Mouse (Mus musculus): ENCODE measurements around the gene Tmem266. TPM values are rescaled to one million over a fixed set of nuclear protein-coding genes. Genes with fewer than 3 reads are reported as not detected.

Tmem266 gene
- polyA plus RNA-seq, 1 experiment from 2014 or later: 0.94 TPM

DNA sequence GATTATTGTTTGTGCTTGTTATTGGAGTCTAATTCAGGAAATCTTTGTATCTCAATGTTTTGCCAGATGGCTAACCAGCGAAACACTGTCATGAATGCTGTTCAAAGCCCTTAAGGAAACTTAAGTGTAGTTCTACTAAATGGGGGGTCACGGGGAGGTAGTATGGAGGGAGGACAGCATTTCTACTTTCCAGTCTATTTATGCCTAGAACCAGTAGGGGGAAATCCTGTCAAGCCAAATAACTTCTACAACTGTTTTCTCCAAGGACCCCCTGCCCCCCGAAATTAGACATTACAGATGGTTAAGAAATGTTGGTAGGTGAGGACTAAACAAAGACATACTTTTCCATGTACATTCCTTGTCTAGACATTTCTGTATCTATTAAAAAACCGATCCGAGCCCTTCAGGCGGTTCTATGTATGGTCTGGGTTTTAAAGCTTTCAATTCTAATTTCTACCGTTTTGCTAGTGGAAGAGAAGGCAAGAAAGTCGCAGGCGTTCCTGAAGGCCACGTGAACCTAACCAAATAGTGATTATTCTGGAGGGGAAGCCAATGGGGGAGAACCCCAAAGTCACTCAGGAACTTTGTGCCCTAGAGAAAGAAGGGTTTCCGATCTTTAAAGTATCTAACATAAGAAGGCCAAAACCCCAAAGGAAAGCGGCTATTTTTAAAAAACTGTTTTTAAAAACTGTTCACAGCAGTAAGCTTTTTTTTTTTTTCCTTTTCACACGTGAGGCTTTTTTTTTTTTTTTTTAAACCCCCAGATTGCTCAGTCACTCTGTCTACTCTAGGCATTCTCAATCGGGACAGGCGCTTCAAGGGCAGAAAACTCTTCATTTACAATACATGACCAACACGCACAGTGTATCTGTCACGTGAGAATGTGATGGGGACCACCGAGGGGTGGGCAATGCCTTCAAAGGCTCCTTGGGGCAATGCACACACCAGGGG, 874 bp upstream of the Tmem266 start:
- no peaks in the 10 kb centered on the region for H3K9me3 ChIP-seq (replicated peaks; ENCODE audit: control insufficient read depth, low read length)
- H3K4me1 ChIP-seq (ENCODE audit: control insufficient read depth, insufficient read depth, low read length): 0 out of 2 replicates have a peak, but pooled peaks cover 5% of the 10 kb centered on the region
- peak overlapping the region; percentile 72 for H3K4me2 ChIP-seq (ENCODE audit: low read length)
- peak overlapping the region; percentile 72 for H3K4me3 ChIP-seq (ENCODE audit: low read depth, low read length)
- no peaks in the 10 kb centered on the region for H3K36me3 ChIP-seq (ENCODE audit: control insufficient read depth, insufficient read depth, low read length)
- 0 out of 2 replicates have a peak, but pooled peaks cover 7% of the 10 kb centered on the region for H3K27me3 ChIP-seq (replicated peaks; ENCODE audit: control insufficient read depth, insufficient read depth, low read length)
- DNase-seq (ENCODE audit: low spot score) (peak; percentile 15), ATAC-seq (no peak)
- no peak overlapping the region for H3K27ac ChIP-seq (ENCODE audit: low read depth, low read length)
- WGBS: 12% methylated on average over 18 of the region's 18 CpGs
- peak overlapping the region; percentile 79 for H3K9ac ChIP-seq (ENCODE audit: low read length)

DNA sequence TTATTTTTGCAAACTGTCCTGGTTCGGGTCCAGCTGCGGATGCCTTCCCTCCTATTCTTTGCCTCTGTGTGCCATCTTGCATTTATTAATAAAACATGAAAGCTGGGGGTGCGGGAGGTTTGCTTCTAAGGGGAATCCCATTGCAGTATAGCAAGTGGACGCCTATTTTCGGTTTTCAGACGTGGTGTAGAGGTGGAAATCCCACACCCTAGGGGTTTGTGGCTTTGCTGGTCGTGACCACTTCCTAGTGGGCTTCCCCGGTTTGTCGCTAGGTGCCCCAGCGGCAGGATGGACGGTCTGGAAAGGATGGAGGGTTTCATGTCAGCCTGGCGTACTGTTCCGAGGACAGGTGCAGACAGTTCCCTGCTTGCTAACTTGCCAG, 512 bp downstream of the Tmem266 start:
- DNase-seq (ENCODE audit: low spot score): peak; percentile 45
- WGBS: under 1% methylated on average over 13 of the region's 13 CpGs
- Histone ChIP-seq H3K9me3 (replicated peaks; ENCODE audit: control insufficient read depth, low read length) (no peaks in the 10 kb centered on the region), H3K27me3 (replicated peaks; ENCODE audit: control insufficient read depth, insufficient read depth, low read length) (0 out of 2 replicates have a peak, but pooled peaks cover 7% of the 10 kb centered on the region), H3K9ac (ENCODE audit: low read length) (peak overlapping the region; percentile 79), H3K4me2 (ENCODE audit: low read length) (peak overlapping the region; percentile 72), H3K36me3 (ENCODE audit: control insufficient read depth, insufficient read depth, low read length) (no peaks in the 10 kb centered on the region), H3K4me3 (ENCODE audit: low read depth, low read length) (peak overlapping the region; percentile 72), H3K4me1 (ENCODE audit: control insufficient read depth, insufficient read depth, low read length) (0 out of 2 replicates have a peak, but pooled peaks cover 5% of the 10 kb centered on the region), H3K27ac (ENCODE audit: low read depth, low read length) (peak overlapping the region; percentile 71; the same call in 1 of the 2 replicates)
- ATAC-seq: peak; percentile 11; the same call in 1 of the 2 replicates

DNA sequence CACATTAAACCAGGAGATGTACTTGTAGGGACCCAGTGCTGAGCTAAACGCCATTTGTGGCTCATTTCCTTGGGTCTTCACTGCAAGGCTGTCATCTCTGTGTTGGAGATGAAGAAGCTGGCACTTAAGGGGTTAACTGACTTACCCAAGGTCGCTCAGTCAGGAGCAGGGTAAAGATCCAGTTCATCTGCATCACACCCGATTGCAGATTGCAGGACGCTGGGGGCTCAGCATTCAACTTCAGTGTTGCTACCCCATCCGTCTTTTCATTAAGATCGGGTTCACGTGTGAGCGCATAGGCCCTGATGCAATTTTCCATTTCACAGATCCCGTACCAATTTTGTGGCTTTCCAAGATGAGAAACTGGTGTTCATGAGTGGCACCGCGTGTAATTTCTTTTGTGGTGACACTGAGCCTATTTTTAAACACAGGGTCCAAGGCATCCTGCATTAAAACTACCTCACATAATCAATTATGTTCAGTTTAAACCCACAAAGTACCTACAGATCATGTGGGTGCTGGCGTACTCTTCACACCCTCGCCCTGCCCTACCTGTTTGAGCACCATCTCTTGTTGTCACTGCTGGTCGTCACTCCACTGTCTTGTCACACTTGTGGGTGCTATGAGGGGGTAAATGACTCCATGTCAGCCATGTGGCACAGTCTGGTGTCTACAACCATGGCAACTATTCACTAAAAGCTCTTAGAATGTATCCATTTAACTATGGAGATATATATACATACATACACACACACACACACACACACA, 1.6 kb downstream of the Tmem266 start:
- 27% methylated on average over 14 of the region's 14 CpGs for WGBS
- Histone ChIP-seq H3K4me3 (ENCODE audit: low read depth, low read length) (no peak overlapping the region), H3K4me2 (ENCODE audit: low read length) (0 out of 2 replicates have a peak overlapping the region, but pooled peaks have one; percentile 7)

DNA sequence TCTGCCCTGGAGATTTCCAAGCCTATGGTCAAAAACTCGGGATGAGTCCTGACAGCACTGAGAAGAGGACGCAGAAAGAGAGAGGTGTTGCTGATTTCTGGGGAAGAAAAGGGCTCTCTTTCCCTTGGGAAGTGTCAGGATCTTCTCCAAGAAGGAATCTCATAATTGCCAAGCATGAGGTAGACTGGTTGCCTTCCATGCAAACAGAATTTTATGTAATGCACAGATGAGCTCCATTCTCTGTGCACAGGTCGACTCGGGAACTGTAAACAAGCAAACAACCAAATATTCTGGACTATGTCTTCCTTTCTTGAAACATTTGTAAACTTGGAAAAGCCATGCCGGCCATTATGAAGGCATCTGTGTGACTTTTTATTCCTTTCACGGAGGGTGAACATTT, 2.7 kb downstream of the Tmem266 start:
- Histone ChIP-seq H3K27me3 (replicated peaks; ENCODE audit: control insufficient read depth, insufficient read depth, low read length) (0 out of 2 replicates have a peak, but pooled peaks cover 7% of the 10 kb centered on the region), H3K4me1 (ENCODE audit: control insufficient read depth, insufficient read depth, low read length) (peaks cover 8% of the 10 kb centered on the region; the same call in 1 of the 2 replicates), H3K4me2 (ENCODE audit: low read length) (no peak overlapping the region), H3K9me3 (replicated peaks; ENCODE audit: control insufficient read depth, low read length) (no peaks in the 10 kb centered on the region), H3K36me3 (ENCODE audit: control insufficient read depth, insufficient read depth, low read length) (no peaks in the 10 kb centered on the region), H3K4me3 (ENCODE audit: low read depth, low read length) (no peak overlapping the region), H3K27ac (ENCODE audit: low read depth, low read length) (no peak overlapping the region), H3K9ac (ENCODE audit: low read length) (no peak overlapping the region)
- DNase-seq (ENCODE audit: low spot score) (no peak), ATAC-seq (no peak)
- WGBS: 83% methylated on average over 6 of the region's 6 CpGs

More for the DNA sequence above, 1.6 kb downstream of the Tmem266 start:
- Histone ChIP-seq H3K4me1 (ENCODE audit: control insufficient read depth, insufficient read depth, low read length) (peaks cover 8% of the 10 kb centered on the region; the same call in 1 of the 2 replicates), H3K9me3 (replicated peaks; ENCODE audit: control insufficient read depth, low read length) (no peaks in the 10 kb centered on the region), H3K27me3 (replicated peaks; ENCODE audit: control insufficient read depth, insufficient read depth, low read length) (0 out of 2 replicates have a peak, but pooled peaks cover 7% of the 10 kb centered on the region), H3K36me3 (ENCODE audit: control insufficient read depth, insufficient read depth, low read length) (no peaks in the 10 kb centered on the region), H3K27ac (ENCODE audit: low read depth, low read length) (no peak overlapping the region), H3K9ac (ENCODE audit: low read length) (no peak overlapping the region)
- DNase-seq (ENCODE audit: low spot score): no peak
- no peak for ATAC-seq

DNA sequence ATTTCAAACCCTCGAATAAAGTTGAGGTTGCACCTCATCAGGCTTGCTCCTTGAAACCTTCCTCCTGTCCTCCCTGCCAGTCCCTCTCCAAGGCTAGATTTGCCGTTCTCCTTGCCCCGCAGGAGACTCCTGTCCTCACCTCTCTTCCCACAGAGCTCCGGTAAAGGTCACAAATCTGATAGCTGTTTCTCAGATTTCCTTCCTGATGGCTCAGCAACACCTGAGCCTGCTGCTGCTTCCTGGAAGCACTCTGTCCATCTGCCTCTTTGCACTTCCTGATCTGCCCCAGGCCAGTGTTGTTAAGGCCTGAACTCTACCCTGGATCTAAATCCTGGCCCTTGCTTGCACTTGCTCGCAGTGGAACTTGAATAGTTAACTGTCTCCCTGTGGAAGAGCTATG, 5.8 kb downstream of the Tmem266 start:
- no peak for ATAC-seq
- no peak overlapping the region for H3K27ac ChIP-seq (ENCODE audit: low read depth, low read length)
- H3K4me1 ChIP-seq (ENCODE audit: control insufficient read depth, insufficient read depth, low read length): peaks cover 4% of the 10 kb centered on the region; the same call in 1 of the 2 replicates
- 0 out of 2 replicates have a peak overlapping the region, but pooled peaks have one; percentile 21 for H3K4me2 ChIP-seq (ENCODE audit: low read length)
- no peak overlapping the region for H3K9ac ChIP-seq (ENCODE audit: low read length)
- WGBS: 47% methylated on average over 5 of the region's 5 CpGs
- 0 out of 2 replicates have a peak, but pooled peaks cover 4% of the 10 kb centered on the region for H3K27me3 ChIP-seq (replicated peaks; ENCODE audit: control insufficient read depth, insufficient read depth, low read length)
- no peak overlapping the region for H3K4me3 ChIP-seq (ENCODE audit: low read depth, low read length)
- H3K36me3 ChIP-seq (ENCODE audit: control insufficient read depth, insufficient read depth, low read length): no peaks in the 10 kb centered on the region
- DNase-seq (ENCODE audit: low spot score): no peak
- no peaks in the 10 kb centered on the region for H3K9me3 ChIP-seq (replicated peaks; ENCODE audit: control insufficient read depth, low read length)

DNA sequence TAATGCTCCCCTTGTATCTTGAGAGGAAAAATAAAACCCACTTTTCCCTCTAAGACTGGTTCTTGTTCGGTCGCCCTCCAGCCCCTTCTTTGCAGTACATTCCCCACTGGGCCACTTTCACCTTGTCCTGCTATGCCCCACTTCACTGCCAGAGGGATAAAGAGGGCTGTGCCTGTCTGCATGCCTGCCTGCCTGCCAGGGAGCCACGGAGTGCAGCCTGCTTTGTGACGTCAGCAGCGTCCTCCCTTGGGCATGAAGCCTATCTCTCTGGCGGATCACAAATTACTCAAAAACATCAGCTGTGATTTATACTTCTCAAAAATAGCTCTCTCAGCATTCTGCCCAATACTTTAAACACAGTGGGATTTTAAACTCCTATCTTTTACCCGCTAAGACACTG, 6.2 kb downstream of the Tmem266 start:
- Histone ChIP-seq H3K27ac (ENCODE audit: low read depth, low read length) (no peak overlapping the region), H3K4me3 (ENCODE audit: low read depth, low read length) (no peak overlapping the region), H3K9me3 (replicated peaks; ENCODE audit: control insufficient read depth, low read length) (no peaks in the 10 kb centered on the region), H3K9ac (ENCODE audit: low read length) (no peak overlapping the region), H3K27me3 (replicated peaks; ENCODE audit: control insufficient read depth, insufficient read depth, low read length) (0 out of 2 replicates have a peak, but pooled peaks cover 2% of the 10 kb centered on the region), H3K36me3 (ENCODE audit: control insufficient read depth, insufficient read depth, low read length) (no peaks in the 10 kb centered on the region), H3K4me1 (ENCODE audit: control insufficient read depth, insufficient read depth, low read length) (peaks cover 3% of the 10 kb centered on the region; the same call in 1 of the 2 replicates), H3K4me2 (ENCODE audit: low read length) (0 out of 2 replicates have a peak overlapping the region, but pooled peaks have one; percentile 21)
- WGBS: 28% methylated on average over 7 of the region's 7 CpGs
- ATAC-seq (no peak), DNase-seq (ENCODE audit: low spot score) (peak; percentile 57)

DNA sequence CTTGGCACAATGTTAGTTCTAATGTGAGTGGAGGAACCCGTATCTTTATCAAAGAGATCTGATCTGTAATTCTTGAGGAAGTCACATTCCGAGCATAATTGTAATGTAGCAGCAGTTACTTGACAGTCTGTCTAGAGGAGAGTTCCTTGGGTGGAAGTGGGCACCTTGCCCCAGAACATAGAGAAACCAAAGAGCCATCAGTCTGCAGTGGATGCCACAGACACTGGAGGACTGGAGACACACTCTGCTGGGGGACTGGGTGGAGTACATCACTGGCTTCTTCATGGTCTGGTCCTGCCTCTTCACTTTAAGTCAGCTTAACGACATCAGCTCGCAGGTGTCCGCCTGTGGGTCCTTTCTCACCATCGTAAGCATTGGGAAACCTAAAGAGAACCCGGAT, 17.5 kb downstream of the Tmem266 start:
- Histone ChIP-seq H3K4me1 (ENCODE audit: control insufficient read depth, insufficient read depth, low read length) (no peaks in the 10 kb centered on the region), H3K36me3 (ENCODE audit: control insufficient read depth, insufficient read depth, low read length) (no peaks in the 10 kb centered on the region), H3K9me3 (replicated peaks; ENCODE audit: control insufficient read depth, low read length) (no peaks in the 10 kb centered on the region), H3K4me3 (ENCODE audit: low read depth, low read length) (no peak overlapping the region), H3K9ac (ENCODE audit: low read length) (no peak overlapping the region), H3K4me2 (ENCODE audit: low read length) (no peak overlapping the region), H3K27ac (ENCODE audit: low read depth, low read length) (no peak overlapping the region), H3K27me3 (replicated peaks; ENCODE audit: control insufficient read depth, insufficient read depth, low read length) (no peaks in the 10 kb centered on the region)
- no peak for DNase-seq (ENCODE audit: low spot score)
- no peak for ATAC-seq
- WGBS: 84% methylated on average over 7 of the region's 7 CpGs

DNA sequence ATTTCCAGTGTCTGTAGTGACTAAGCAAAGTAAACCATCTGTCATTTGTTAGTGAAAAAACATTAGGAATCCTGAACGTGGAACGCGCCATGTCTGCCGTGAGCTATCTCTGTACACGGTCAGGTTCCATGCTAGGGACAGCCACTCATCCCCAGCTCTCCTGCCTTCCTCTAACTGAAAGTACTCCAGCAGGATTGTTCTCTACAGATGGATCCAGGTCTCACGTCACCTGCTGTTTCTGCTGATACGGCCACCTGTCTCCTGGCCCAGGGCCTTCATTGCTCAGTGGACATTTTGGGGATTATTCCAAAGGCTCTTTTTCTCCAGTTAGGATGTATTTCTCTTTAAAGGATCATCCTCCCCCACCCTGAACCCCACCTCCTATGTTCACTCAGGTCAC, 18.6 kb downstream of the Tmem266 start:
- WGBS: 95% methylated on average over 7 of the region's 7 CpGs
- H3K4me3 ChIP-seq (ENCODE audit: low read depth, low read length): no peak overlapping the region
- ATAC-seq (no peak), DNase-seq (ENCODE audit: low spot score) (no peak)
- no peak overlapping the region for H3K27ac ChIP-seq (ENCODE audit: low read depth, low read length)
- no peaks in the 10 kb centered on the region for H3K36me3 ChIP-seq (ENCODE audit: control insufficient read depth, insufficient read depth, low read length)
- H3K9me3 ChIP-seq (replicated peaks; ENCODE audit: control insufficient read depth, low read length): no peaks in the 10 kb centered on the region
- no peak overlapping the region for H3K9ac ChIP-seq (ENCODE audit: low read length)
- no peaks in the 10 kb centered on the region for H3K27me3 ChIP-seq (replicated peaks; ENCODE audit: control insufficient read depth, insufficient read depth, low read length)
- no peaks in the 10 kb centered on the region for H3K4me1 ChIP-seq (ENCODE audit: control insufficient read depth, insufficient read depth, low read length)
- no peak overlapping the region for H3K4me2 ChIP-seq (ENCODE audit: low read length)

Measured in forebrain, embryonic 14.5 days (tissue).